Mouse (Mus musculus) small intestine, adult 2 months (tissue): ENCODE measurements around the gene Synj1.

Source experiments
- CTCF ChIP-seq: fragments of 200-500 bp; IDR thresholded peaks from 2 replicates; pipeline ENCODE4 v1.5.1; 2012; ENCODE audit warnings: low read depth, mild to moderate bottlenecking, control low read depth, inconsistent platforms, low read length, moderate library complexity, mixed read lengths; ENCODE audit not compliant: insufficient replicate concordance, insufficient read length; ENCODE audit errors: extremely low read depth
- POLR2A ChIP-seq: fragments of 200-500 bp; IDR thresholded peaks from 2 replicates; pipeline ENCODE4 v1.6.1; 2012; ENCODE audit warnings: low read depth, mild to moderate bottlenecking, control low read depth, inconsistent platforms, low read length, moderate library complexity

GRCm38 (mm10) chr16:90892081-90892480, 119.0 kb downstream of the Synj1 start:
- no peak for TF ChIP-seq CTCF
- TF ChIP-seq POLR2A: no peak
